Mouse (Mus musculus): ENCODE measurements around the gene Ssbp4. TPM values are rescaled to one million over a fixed set of nuclear protein-coding genes. Genes with fewer than 3 reads are reported as not detected.

Gene Ssbp4
- polyA plus RNA-seq (2014; fragmentation: Nextera tagmentation; extraction: Ambion mirVana): 83.7 and 85.8 TPM in 2 replicates

GRCm38 (mm10) chr8:70608749-70609367 lies at the start of gene Ssbp4:
TSS of gene Ssbp4 (minus strand) at chr8:70608872.
- H3K4me3 ChIP-seq (ENCODE audit: control insufficient read depth in 1 of 2, insufficient read depth in 1 of 2, low read depth in 1 of 2, low read length in 2 of 2): peak within 1 kb of the TSS; percentile 64 to 94
- ATAC-seq (ENCODE audit: insufficient number of reproducible peaks, insufficient read depth, low FRiP score, low read depth): no peak; the same call in 1 of the 2 replicates

GRCm38 (mm10) chr8:70657739-70658138 lies 49.1 kb upstream of the Ssbp4 start:
- ATAC-seq (ENCODE audit: insufficient number of reproducible peaks, insufficient read depth, low FRiP score, low read depth): no peak
- 76% methylated on average over 2 of the region's 2 CpGs for WGBS
- Histone ChIP-seq H3K27me3 (ENCODE audit: control insufficient read depth, insufficient read depth, low read length) (no peaks in the 10 kb centered on the region), H3K4me2 (ENCODE audit: low read length) (peak overlapping the region; percentile 95), H3K36me3 (ENCODE audit: control insufficient read depth, insufficient read depth, low read length) (peaks cover 37% of the 10 kb centered on the region), H3K27ac (replicated peaks in 1 of 2; ENCODE audit: control insufficient read depth in 1 of 2, insufficient read depth in 1 of 2, low read depth in 2 of 2, low read length in 2 of 2) (no peak overlapping the region), H3K4me3 (ENCODE audit: control insufficient read depth in 1 of 2, insufficient read depth in 1 of 2, low read depth in 1 of 2, low read length in 2 of 2) (0 out of 4 replicates have a peak overlapping the region, but pooled peaks of 1 of the 2 experiments have one; percentile 88), H3K4me1 (ENCODE audit: control insufficient read depth in 2 of 2, insufficient read depth in 2 of 2, low read length in 2 of 2) (peaks cover 15 to 23% of the 10 kb centered on the region in 2 experiments), H3K9ac (ENCODE audit: low read length) (peak overlapping the region; percentile 95), H3K9me3 (ENCODE audit: control insufficient read depth, low read length) (no peaks in the 10 kb centered on the region)

More at GRCm38 (mm10) chr8:70608749-70609367, at the start of gene Ssbp4:
- H3K27ac ChIP-seq (replicated peaks in 1 of 2; ENCODE audit: control insufficient read depth in 1 of 2, insufficient read depth in 1 of 2, low read depth in 2 of 2, low read length in 2 of 2): peak within 1 kb of the TSS; percentile 94 to 98
- H3K9ac ChIP-seq (ENCODE audit: low read length): peak within 1 kb of the TSS; percentile 82
- H3K4me2 ChIP-seq (ENCODE audit: low read length): peak within 1 kb of the TSS; percentile 99
- WGBS: 4% methylated on average over 26 of the region's 26 CpGs
- no peaks in the 10 kb centered on the region for H3K36me3 ChIP-seq (ENCODE audit: control insufficient read depth, insufficient read depth, low read length)
- no peaks in the 10 kb centered on the region for H3K9me3 ChIP-seq (ENCODE audit: control insufficient read depth, low read length)
- peaks cover 20 to 26% of the 10 kb centered on the region in 2 experiments; a peak in 3 of 4 replicates for H3K4me1 ChIP-seq (ENCODE audit: control insufficient read depth in 2 of 2, insufficient read depth in 2 of 2, low read length in 2 of 2)
- H3K27me3 ChIP-seq (ENCODE audit: control insufficient read depth, insufficient read depth, low read length): no peaks in the 10 kb centered on the region

DNA sequence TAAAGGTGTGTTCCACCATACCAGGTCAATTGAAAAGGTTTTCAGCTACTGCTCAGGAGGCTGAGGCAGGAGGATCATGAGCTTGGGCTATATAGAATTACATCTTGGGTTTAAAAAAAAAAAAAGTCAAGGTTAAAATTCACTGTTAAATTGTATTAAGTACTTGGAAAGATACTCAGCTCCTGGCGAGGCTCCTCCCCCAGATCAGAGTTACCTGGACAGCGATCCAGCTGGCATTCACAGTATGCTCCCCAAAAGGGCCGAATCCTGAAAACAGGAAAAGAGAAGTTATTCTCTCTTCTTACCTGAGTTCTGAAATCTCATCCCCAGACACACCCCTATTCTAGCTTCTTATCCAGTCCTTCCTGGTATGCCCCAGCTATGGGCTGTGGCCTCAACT lies 48.5 kb upstream of the Ssbp4 start:
- H3K27me3 ChIP-seq (ENCODE audit: control insufficient read depth, insufficient read depth, low read length): no peaks in the 10 kb centered on the region
- no peak overlapping the region for H3K9ac ChIP-seq (ENCODE audit: low read length)
- peaks cover 42% of the 10 kb centered on the region for H3K36me3 ChIP-seq (ENCODE audit: control insufficient read depth, insufficient read depth, low read length)
- no peak overlapping the region for H3K27ac ChIP-seq (replicated peaks in 1 of 2; ENCODE audit: control insufficient read depth in 1 of 2, insufficient read depth in 1 of 2, low read depth in 2 of 2, low read length in 2 of 2)
- peaks cover 15 to 23% of the 10 kb centered on the region in 2 experiments for H3K4me1 ChIP-seq (ENCODE audit: control insufficient read depth in 2 of 2, insufficient read depth in 2 of 2, low read length in 2 of 2)
- H3K4me3 ChIP-seq (ENCODE audit: control insufficient read depth in 1 of 2, insufficient read depth in 1 of 2, low read depth in 1 of 2, low read length in 2 of 2): no peak overlapping the region
- H3K9me3 ChIP-seq (ENCODE audit: control insufficient read depth, low read length): no peaks in the 10 kb centered on the region
- no peak for ATAC-seq (ENCODE audit: insufficient number of reproducible peaks, insufficient read depth, low FRiP score, low read depth)
- WGBS: 98% methylated on average over 3 of the region's 3 CpGs
- H3K4me2 ChIP-seq (ENCODE audit: low read length): peak overlapping the region; percentile 95; the same call in 1 of the 2 replicates

DNA sequence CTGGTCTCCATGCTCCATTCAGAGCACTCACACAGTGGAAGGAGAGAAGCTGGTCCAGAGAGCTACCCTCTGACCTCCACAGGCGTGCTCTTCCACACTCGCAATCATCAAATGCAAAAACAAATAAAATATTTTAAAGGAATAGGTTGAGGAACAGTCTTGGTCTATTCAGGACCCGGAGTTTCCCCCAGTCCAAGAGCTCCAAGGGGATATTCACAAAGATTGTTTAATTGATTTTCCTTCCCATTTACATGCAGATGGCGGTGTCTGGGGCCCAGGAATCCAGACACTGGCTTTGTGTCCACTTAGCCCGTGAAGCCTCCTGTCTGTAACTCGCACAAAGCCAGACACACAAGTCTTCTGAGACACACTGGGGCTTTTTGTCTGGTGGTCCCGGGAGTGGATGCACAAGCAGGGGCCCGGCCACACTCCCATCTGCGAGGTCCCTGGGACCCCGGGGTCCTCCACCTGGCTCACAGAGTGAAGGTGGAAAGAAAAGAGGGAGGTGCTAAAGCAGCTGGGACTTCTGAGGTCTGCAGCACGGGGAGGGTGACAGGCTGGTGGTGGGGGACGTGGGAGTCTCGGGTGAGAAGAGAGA lies 47.6 kb upstream of the Ssbp4 start:
- Histone ChIP-seq H3K4me1 (ENCODE audit: control insufficient read depth in 2 of 2, insufficient read depth in 2 of 2, low read length in 2 of 2) (peaks cover 15 to 23% of the 10 kb centered on the region in 2 experiments), H3K27me3 (ENCODE audit: control insufficient read depth, insufficient read depth, low read length) (no peaks in the 10 kb centered on the region), H3K36me3 (ENCODE audit: control insufficient read depth, insufficient read depth, low read length) (peaks cover 51% of the 10 kb centered on the region), H3K9ac (ENCODE audit: low read length) (no peak overlapping the region), H3K9me3 (ENCODE audit: control insufficient read depth, low read length) (no peaks in the 10 kb centered on the region), H3K4me2 (ENCODE audit: low read length) (no peak overlapping the region), H3K27ac (replicated peaks in 1 of 2; ENCODE audit: control insufficient read depth in 1 of 2, insufficient read depth in 1 of 2, low read depth in 2 of 2, low read length in 2 of 2) (no peak overlapping the region), H3K4me3 (ENCODE audit: control insufficient read depth in 1 of 2, insufficient read depth in 1 of 2, low read depth in 1 of 2, low read length in 2 of 2) (no peak overlapping the region)
- no peak for ATAC-seq (ENCODE audit: insufficient number of reproducible peaks, insufficient read depth, low FRiP score, low read depth)
- WGBS: 74% methylated on average over 13 of the region's 13 CpGs

- WGBS: 63% methylated on average over 2 of the region's 2 CpGs
- no peak overlapping the region for H3K27ac ChIP-seq (replicated peaks in 1 of 2; ENCODE audit: control insufficient read depth in 1 of 2, insufficient read depth in 1 of 2, low read depth in 2 of 2, low read length in 2 of 2)
- no peak overlapping the region for H3K9ac ChIP-seq (ENCODE audit: low read length)
- H3K27me3 ChIP-seq (ENCODE audit: control insufficient read depth, insufficient read depth, low read length): no peaks in the 10 kb centered on the region
- H3K4me2 ChIP-seq (ENCODE audit: low read length): no peak overlapping the region
- H3K4me1 ChIP-seq (ENCODE audit: control insufficient read depth in 2 of 2, insufficient read depth in 2 of 2, low read length in 2 of 2): peaks cover 15 to 21% of the 10 kb centered on the region in 2 experiments
- H3K4me3 ChIP-seq (ENCODE audit: control insufficient read depth in 1 of 2, insufficient read depth in 1 of 2, low read depth in 1 of 2, low read length in 2 of 2): no peak overlapping the region
- H3K9me3 ChIP-seq (ENCODE audit: control insufficient read depth, low read length): no peaks in the 10 kb centered on the region
- peaks cover 59% of the 10 kb centered on the region for H3K36me3 ChIP-seq (ENCODE audit: control insufficient read depth, insufficient read depth, low read length)
- no peak for ATAC-seq (ENCODE audit: insufficient number of reproducible peaks, insufficient read depth, low FRiP score, low read depth)
Measured at GRCm38 (mm10) chr8:70655469-70655868, 46.8 kb upstream of the Ssbp4 start.

DNA sequence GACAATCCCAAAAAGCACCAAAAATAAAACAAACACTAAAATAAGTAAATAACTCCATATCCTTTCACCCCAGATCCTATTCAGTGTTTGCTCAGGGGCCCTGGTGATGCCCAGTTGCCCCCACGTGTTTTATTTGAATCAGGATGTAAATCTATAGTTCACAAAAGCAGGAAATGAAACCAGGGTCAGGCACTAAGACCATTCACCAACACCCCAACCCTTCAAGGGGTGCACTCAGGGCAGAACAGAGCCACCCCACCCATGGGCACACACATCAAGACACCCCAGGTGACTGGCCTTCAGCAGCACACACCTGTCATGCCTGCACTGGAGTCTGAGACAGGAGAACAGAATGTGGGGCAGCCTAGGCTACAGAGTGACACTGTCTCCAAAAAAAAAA lies 45.4 kb upstream of the Ssbp4 start:
- Histone ChIP-seq H3K9me3 (ENCODE audit: control insufficient read depth, low read length) (no peaks in the 10 kb centered on the region), H3K9ac (ENCODE audit: low read length) (no peak overlapping the region), H3K4me1 (ENCODE audit: control insufficient read depth in 2 of 2, insufficient read depth in 2 of 2, low read length in 2 of 2) (peaks cover 21 to 28% of the 10 kb centered on the region in 2 experiments), H3K36me3 (ENCODE audit: control insufficient read depth, insufficient read depth, low read length) (peaks cover 67% of the 10 kb centered on the region), H3K27me3 (ENCODE audit: control insufficient read depth, insufficient read depth, low read length) (no peaks in the 10 kb centered on the region), H3K27ac (replicated peaks in 1 of 2; ENCODE audit: control insufficient read depth in 1 of 2, insufficient read depth in 1 of 2, low read depth in 2 of 2, low read length in 2 of 2) (no peak overlapping the region), H3K4me3 (ENCODE audit: control insufficient read depth in 1 of 2, insufficient read depth in 1 of 2, low read depth in 1 of 2, low read length in 2 of 2) (no peak overlapping the region), H3K4me2 (ENCODE audit: low read length) (no peak overlapping the region)
- no peak for ATAC-seq (ENCODE audit: insufficient number of reproducible peaks, insufficient read depth, low FRiP score, low read depth)
- WGBS: 65% methylated on average over 1 of the region's 1 CpGs

GRCm38 (mm10) chr8:70653226-70653625 lies 44.6 kb upstream of the Ssbp4 start:
- Histone ChIP-seq H3K27ac (replicated peaks in 1 of 2; ENCODE audit: control insufficient read depth in 1 of 2, insufficient read depth in 1 of 2, low read depth in 2 of 2, low read length in 2 of 2) (no peak overlapping the region), H3K4me2 (ENCODE audit: low read length) (no peak overlapping the region), H3K9ac (ENCODE audit: low read length) (no peak overlapping the region), H3K27me3 (ENCODE audit: control insufficient read depth, insufficient read depth, low read length) (no peaks in the 10 kb centered on the region), H3K36me3 (ENCODE audit: control insufficient read depth, insufficient read depth, low read length) (peaks cover 75% of the 10 kb centered on the region), H3K9me3 (ENCODE audit: control insufficient read depth, low read length) (no peaks in the 10 kb centered on the region), H3K4me1 (ENCODE audit: control insufficient read depth in 2 of 2, insufficient read depth in 2 of 2, low read length in 2 of 2) (peaks cover 26 to 28% of the 10 kb centered on the region in 2 experiments), H3K4me3 (ENCODE audit: control insufficient read depth in 1 of 2, insufficient read depth in 1 of 2, low read depth in 1 of 2, low read length in 2 of 2) (no peak overlapping the region)
- ATAC-seq (ENCODE audit: insufficient number of reproducible peaks, insufficient read depth, low FRiP score, low read depth): no peak
- WGBS: 74% methylated on average over 2 of the region's 2 CpGs

Data from heart, embryonic 14.5 days (tissue).